ENCODE assay signal across 8 mouse cellular contexts in the genomic region with DNA sequence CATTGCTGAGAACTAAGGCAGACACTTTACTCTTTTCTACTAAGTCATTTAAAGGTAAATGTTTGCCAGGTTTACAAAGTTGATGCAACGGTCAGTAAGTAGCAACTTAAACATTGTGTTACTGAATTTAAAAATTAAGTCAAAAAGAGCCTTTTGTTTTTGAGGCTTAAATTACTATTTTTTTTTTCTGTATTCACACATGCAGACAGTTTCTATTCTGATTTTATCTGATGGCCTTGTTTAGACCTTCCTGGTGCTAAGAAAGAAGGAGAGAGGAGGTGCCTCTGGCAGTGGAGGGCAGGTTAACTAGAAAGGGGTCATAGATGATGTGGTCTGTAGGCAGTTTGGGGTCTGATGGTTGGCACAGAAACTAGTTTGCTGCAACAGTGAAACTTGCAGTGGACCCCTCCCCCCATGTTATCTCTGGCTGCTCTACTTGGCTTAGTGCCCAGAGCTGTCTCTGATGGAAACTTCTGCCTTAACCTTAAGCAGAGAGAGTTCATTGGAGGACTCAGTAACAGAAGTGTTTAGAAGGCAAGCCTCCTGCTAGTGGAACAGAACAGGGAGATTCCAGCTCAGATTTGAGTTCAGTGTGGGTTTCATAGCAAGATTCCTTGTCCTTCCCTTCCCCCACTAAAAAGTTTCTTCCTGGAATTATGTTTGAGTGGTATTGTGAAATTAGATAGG. TPM values are rescaled to one million over a fixed set of nuclear protein-coding genes. Genes with fewer than 3 reads are reported as not detected.
DNase-seq lines count a peak whose midpoint lies in the region; ATAC-seq and TF ChIP-seq lines count a peak whose summit lies in the region.

No protein-coding gene starts in this region.

- H3K9me3 ChIP-seq in forebrain, postnatal 0 days (ENCODE audit: low read length) = no peaks in the 10 kb centered on the region
- no peaks in the 10 kb centered on the region for H3K9me3 ChIP-seq in intestine, embryonic 16.5 days (ENCODE audit: control insufficient read depth, low read length)
- H3K9me3 ChIP-seq in lung, embryonic 16.5 days (ENCODE audit: control insufficient read depth, low read length) = no peaks in the 10 kb centered on the region
- H3K9me3 ChIP-seq in stomach, embryonic 16.5 days (replicated peaks; ENCODE audit: control insufficient read depth, low read length) = no peaks in the 10 kb centered on the region

- H3K9ac ChIP-seq in forebrain, postnatal 0 days = no peak overlapping the region
- no peak overlapping the region for H3K9ac ChIP-seq in intestine, embryonic 16.5 days (ENCODE audit: low read depth, low read length)
- no peak overlapping the region for H3K9ac ChIP-seq in lung, embryonic 16.5 days (ENCODE audit: low read length)
- H3K9ac ChIP-seq in stomach, embryonic 16.5 days (ENCODE audit: low read length) = no peak overlapping the region

- no peak for ATAC-seq in forebrain, postnatal 0 days
- peak; percentile 64 for ATAC-seq in intestine, embryonic 16.5 days
- peak; percentile 85 for ATAC-seq in lung, embryonic 16.5 days (ENCODE audit: low read depth)
- ATAC-seq in stomach, embryonic 16.5 days (ENCODE audit: insufficient read depth, low FRiP score) = peak; percentile 72; the same call in 1 of the 2 replicates

- intact Hi-C loops in left cerebral cortex, postnatal 14 days (cut with DNase I) = no loop called here

- H3K4me1 ChIP-seq in forebrain, postnatal 0 days (ENCODE audit: insufficient read depth) = no peaks in the 10 kb centered on the region; the same call in 1 of the 2 replicates
- H3K4me1 ChIP-seq in intestine, embryonic 16.5 days (ENCODE audit: control insufficient read depth, insufficient read depth, low read length) = peaks cover 38% of the 10 kb centered on the region
- peaks cover 38% of the 10 kb centered on the region for H3K4me1 ChIP-seq in lung, embryonic 16.5 days (replicated peaks; ENCODE audit: control insufficient read depth, insufficient read depth, low read length)
- peaks cover 46% of the 10 kb centered on the region for H3K4me1 ChIP-seq in stomach, embryonic 16.5 days (ENCODE audit: control insufficient read depth, insufficient read depth, low read length)

- H3K36me3 ChIP-seq in forebrain, postnatal 0 days (ENCODE audit: insufficient read depth) = no peaks in the 10 kb centered on the region
- H3K36me3 ChIP-seq in intestine, embryonic 16.5 days (ENCODE audit: control insufficient read depth, insufficient read depth, low read length) = no peaks in the 10 kb centered on the region
- H3K36me3 ChIP-seq in lung, embryonic 16.5 days (ENCODE audit: control insufficient read depth, insufficient read depth, low read length) = no peaks in the 10 kb centered on the region
- H3K36me3 ChIP-seq in stomach, embryonic 16.5 days (ENCODE audit: control insufficient read depth, insufficient read depth, low read length) = no peaks in the 10 kb centered on the region

- no peak for TF ChIP-seq CTCF in forebrain, postnatal 0 days (IDR thresholded peaks at IDR 0.05; ENCODE audit: low read depth)

- H3K27me3 ChIP-seq in forebrain, postnatal 0 days (ENCODE audit: insufficient read depth, low read length) = no peaks in the 10 kb centered on the region
- H3K27me3 ChIP-seq in intestine, embryonic 16.5 days (replicated peaks; ENCODE audit: control insufficient read depth, insufficient read depth, low read length) = no peaks in the 10 kb centered on the region
- no peaks in the 10 kb centered on the region for H3K27me3 ChIP-seq in lung, embryonic 16.5 days (ENCODE audit: control insufficient read depth, insufficient read depth, low read depth, low read length)
- H3K27me3 ChIP-seq in stomach, embryonic 16.5 days (ENCODE audit: control insufficient read depth, insufficient read depth, low read length) = no peaks in the 10 kb centered on the region

- H3K4me3 ChIP-seq in forebrain, postnatal 0 days (ENCODE audit: low read depth, low read length) = no peak overlapping the region
- no peak overlapping the region for H3K4me3 ChIP-seq in intestine, embryonic 16.5 days (ENCODE audit: low read length)
- no peak overlapping the region for H3K4me3 ChIP-seq in lung, embryonic 16.5 days (ENCODE audit: low read length)
- no peak overlapping the region for H3K4me3 ChIP-seq in stomach, embryonic 16.5 days (replicated peaks; ENCODE audit: low read length)

- H3K27ac ChIP-seq in forebrain, postnatal 0 days (ENCODE audit: low read depth, low read length) = no peak overlapping the region
- peak overlapping the region; percentile 72 for H3K27ac ChIP-seq in intestine, embryonic 16.5 days (ENCODE audit: low read length)
- H3K27ac ChIP-seq in lung, embryonic 16.5 days (ENCODE audit: low read length) = peak overlapping the region; percentile 73
- H3K27ac ChIP-seq in stomach, embryonic 16.5 days (ENCODE audit: low read length) = peak overlapping the region; percentile 66

- 36% methylated on average over 1 of the region's 1 CpGs for WGBS in forebrain, postnatal 0 days
- 41% methylated on average over 1 of the region's 1 CpGs for WGBS in intestine, embryonic 16.5 days
- 19% methylated on average over 1 of the region's 1 CpGs for WGBS in lung, embryonic 16.5 days
- 15% methylated on average over 1 of the region's 1 CpGs for WGBS in stomach, embryonic 16.5 days

- H3K4me2 ChIP-seq in forebrain, postnatal 0 days (ENCODE audit: low read depth) = no peak overlapping the region
- H3K4me2 ChIP-seq in intestine, embryonic 16.5 days (ENCODE audit: low read depth, low read length) = no peak overlapping the region
- peak overlapping the region; percentile 20; the same call in 1 of the 2 replicates for H3K4me2 ChIP-seq in lung, embryonic 16.5 days (ENCODE audit: low read depth, low read length)
- no peak overlapping the region; the same call in 1 of the 2 replicates for H3K4me2 ChIP-seq in stomach, embryonic 16.5 days (ENCODE audit: low read depth, low read length)

- DNase-seq in left cerebral cortex, postnatal 14 days (ENCODE audit: low spot score in 2 of 2) = peak; percentile 36 to 48
- DNase-seq in left cerebral cortex, adult 9 months (ENCODE audit: low spot score in 2 of 2) = no peak
- DNase-seq in T-cell, adult 2 months (ENCODE audit: low spot score) = peak; percentile 68
- DNase-seq in forebrain, postnatal 0 days = peak; percentile 37
- DNase-seq in cerebellum, adult 9-11 months = no peak

RNA-seq across cellular contexts. Expression of a gene that starts 23.0 kb away (rescaled TPM):
- total RNA-seq in left cerebral cortex, postnatal 14 days (2021) = 100 to 1,000 TPM; 106 to 114 TPM
- total RNA-seq in forebrain, postnatal 0 days (2014; rRNA removed) = 77.0 and 91.5 TPM in 2 replicates
- 48.5 and 48.7 TPM in 2 replicates for polyA plus RNA-seq in forebrain, postnatal 0 days (2015; fragmentation: Nextera tagmentation; extraction: Ambion mirVana)
- polyA plus RNA-seq in intestine, embryonic 16.5 days (2015; fragmentation: Nextera tagmentation; extraction: Ambion mirVana) = 39.7 and 40.2 TPM in 2 replicates
- polyA plus RNA-seq in lung, embryonic 16.5 days (2015; fragmentation: Nextera tagmentation; extraction: Ambion mirVana) = 52.8 and 57.4 TPM in 2 replicates
- polyA plus RNA-seq in stomach, embryonic 16.5 days (2015; fragmentation: Nextera tagmentation; extraction: Ambion mirVana) = 34.2 and 40.3 TPM in 2 replicates

RNA-seq across cellular contexts. Expression of a gene that starts 57.6 kb away (rescaled TPM):
- 10 to 100 TPM; 39.4 to 42.1 TPM for total RNA-seq in left cerebral cortex, postnatal 14 days (2021)
- 29.1 and 45.7 TPM in 2 replicates for total RNA-seq in forebrain, postnatal 0 days (2014; rRNA removed)
- polyA plus RNA-seq in forebrain, postnatal 0 days (2015; fragmentation: Nextera tagmentation; extraction: Ambion mirVana) = 7.6 and 10.9 TPM in 2 replicates
- polyA plus RNA-seq in intestine, embryonic 16.5 days (2015; fragmentation: Nextera tagmentation; extraction: Ambion mirVana) = 0.86 and 1.6 TPM in 2 replicates
- polyA plus RNA-seq in lung, embryonic 16.5 days (2015; fragmentation: Nextera tagmentation; extraction: Ambion mirVana) = 3.3 and 3.6 TPM in 2 replicates
- polyA plus RNA-seq in stomach, embryonic 16.5 days (2015; fragmentation: Nextera tagmentation; extraction: Ambion mirVana) = 2.9 and 3.5 TPM in 2 replicates

Comparison
In these comparisons a context has a peak if more than half of its experiments do, and no peak if none do; other contexts are left out.
1. DNase-seq: peak in left cerebral cortex, postnatal 14 days (2 of 2), T-cell, adult 2 months (single experiment) and forebrain, postnatal 0 days (single experiment); none in left cerebral cortex, adult 9 months (0 of 2) and cerebellum, adult 9-11 months (single experiment).